Mouse (Mus musculus): ENCODE data around the gene Zfp866.

Gene Zfp866

DNA sequence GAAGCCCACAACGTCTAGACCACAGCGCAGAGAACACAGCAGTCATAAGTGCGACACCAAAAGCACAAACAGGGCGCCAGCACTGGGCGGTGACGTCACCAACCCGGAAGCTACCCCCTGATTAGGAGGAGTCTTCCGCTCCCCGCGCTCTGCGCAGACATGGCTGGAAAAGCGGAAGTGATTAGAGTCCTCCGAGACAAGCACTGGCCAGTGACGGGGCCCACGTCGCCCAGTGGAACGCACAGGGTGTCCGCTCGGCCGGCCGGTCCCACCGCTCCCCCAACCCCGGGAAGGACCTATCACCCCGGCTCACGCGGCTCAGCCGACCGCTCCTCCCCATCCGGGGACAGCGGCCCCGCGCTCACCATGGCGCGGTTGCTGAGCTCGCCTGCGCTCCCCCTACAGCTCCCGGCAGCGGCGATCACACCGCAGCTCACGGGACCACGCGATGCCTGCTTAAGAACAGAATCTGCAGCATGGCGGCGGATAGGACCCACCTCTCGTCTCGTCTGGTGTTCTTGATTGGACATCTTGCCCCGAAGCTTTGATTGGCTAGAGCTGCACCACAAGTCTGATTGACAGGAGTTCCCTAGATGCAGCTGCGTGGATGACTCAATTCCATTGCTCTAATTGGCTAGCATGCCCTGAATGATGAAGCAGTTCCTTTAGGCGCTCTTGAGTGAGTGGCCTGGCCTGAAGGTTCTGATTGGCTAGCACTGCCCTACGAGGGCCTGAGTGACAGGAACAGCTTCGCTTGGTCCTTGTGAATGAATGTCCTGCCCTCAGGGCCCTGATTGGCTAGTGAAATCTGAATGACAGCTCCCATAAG lies 74.4 kb downstream of the Zfp866 start:
- peak; percentile 100 for DNase-seq

- peak; percentile 88 for DNase-seq
Observed at GRCm38 (mm10) chr8:69715366-69715765, 75.6 kb downstream of the Zfp866 start.

DNA sequence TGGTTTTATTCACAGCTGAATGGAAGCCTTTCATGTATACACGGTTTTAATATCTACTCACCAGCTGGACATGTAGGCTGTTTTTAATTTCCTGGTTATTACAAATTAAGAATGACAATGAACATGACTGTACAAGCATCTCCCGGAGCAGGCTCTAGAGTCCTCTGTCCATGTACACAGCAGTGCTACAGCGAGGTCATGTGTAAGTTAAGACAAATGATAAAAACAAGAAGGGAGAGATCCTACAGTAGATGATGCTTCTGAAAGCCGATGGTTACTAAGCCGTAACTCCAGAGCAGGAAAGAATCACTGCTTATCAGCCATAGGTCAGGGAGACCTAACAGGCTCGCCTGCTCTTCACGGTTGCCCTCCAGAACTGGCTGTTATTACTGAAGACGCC lies 77.5 kb downstream of the Zfp866 start:
- DNase-seq, result peak; percentile 58
